Mouse (Mus musculus) liver, embryonic 14.5 days (tissue): ENCODE results near the gene Lpp.

Source experiments
- CTCF ChIP-seq: IDR thresholded peaks from 2 replicates; pipeline ENCODE4 v1.5.1; 2016; ENCODE audit warnings: antibody characterized with exemption, low read depth, control low read depth
- EP300 ChIP-seq: IDR thresholded peaks from 2 replicates; pipeline ENCODE4 v1.6.1; 2016; ENCODE audit warnings: antibody characterized with exemption, low read depth

DNA sequence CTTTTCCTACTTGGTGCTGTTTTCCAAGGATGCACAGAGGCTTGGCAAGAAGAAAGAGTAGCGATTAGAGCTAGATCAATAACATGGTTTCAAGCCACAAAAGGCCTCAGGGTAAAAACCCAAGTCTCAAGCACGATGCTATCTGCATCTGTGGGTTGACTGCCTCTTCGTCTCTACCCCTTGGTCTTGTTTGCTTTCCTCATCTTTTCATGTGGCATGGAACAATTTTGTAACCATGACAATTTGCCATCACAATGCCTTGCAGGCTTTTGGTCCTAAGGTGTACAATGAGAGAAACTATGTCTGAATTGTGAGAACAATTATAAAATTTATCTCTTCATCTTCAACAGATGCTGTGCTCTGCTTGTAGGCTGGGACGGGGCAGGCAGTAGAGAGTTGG lies 145.7 kb downstream of the Lpp start:
- TF ChIP-seq CTCF = no peak
- TF ChIP-seq EP300 = no peak
